Mouse (Mus musculus) liver, postnatal 0 days (tissue): ENCODE results near the gene Asap2.

ENCODE experiments used
- CTCF ChIP-seq: sonication (generic); IDR thresholded peaks from 2 replicates; pipeline ENCODE4 v1.5.1; 2016; ENCODE audit warnings: antibody characterized with exemption, low read depth
- EP300 ChIP-seq: IDR thresholded peaks from 2 replicates; pipeline ENCODE4 v1.6.1; 2016; ENCODE audit warnings: antibody characterized with exemption, low read depth, mild to moderate bottlenecking

DNA sequence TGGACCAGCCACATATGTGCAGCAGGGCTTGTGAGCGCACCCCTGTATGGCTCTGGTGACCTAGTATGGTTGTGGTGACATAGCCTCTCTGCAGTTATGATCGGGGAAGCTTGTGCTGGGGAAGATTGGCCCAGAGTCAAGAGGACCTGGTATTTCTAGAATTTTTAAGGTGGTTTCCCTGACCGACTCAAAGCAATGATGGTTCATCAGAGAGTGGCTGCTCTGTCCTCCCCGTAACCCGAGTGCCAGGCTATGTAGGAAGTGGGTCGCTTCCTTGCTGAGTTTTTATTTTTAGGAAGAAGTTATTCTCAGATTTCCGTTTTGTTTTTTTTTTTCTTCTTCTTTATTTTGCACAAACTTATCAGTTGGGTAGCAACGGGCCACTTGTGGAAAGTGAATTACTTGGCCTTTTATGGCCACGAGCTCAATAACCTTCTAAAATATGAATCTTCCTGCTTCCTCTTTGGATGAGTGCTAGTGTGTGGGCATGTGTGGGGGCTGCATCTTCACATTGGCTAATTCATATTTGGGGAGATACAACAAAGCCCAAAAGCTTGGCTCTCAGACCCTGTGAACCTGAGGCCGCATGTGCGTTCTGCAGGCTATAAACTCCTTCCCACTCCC lies 218.0 kb downstream of the Asap2 start:
- TF ChIP-seq CTCF (no peak), EP300 (no peak)
